Mouse (Mus musculus) fat pad, adult 2 months (tissue): ENCODE data around the gene Prkn.
"Not testable (repeated sequence)": the region's sequence is repeated elsewhere in the genome, so short reads cannot be mapped to it uniquely, and the experiment has no call there.

ENCODE experiments used
- DNase-seq: peaks from one replicate; pipeline ENCODE4 v3.0.0-alpha.2; 2011; ENCODE audit warnings: low read depth, low spot score; ENCODE audit errors: extremely low read depth

Gene Prkn

GRCm38 (mm10) chr17:11960492-11960891 is 1120.3 kb downstream of the Prkn start:
- DNase-seq: no peak

DNA sequence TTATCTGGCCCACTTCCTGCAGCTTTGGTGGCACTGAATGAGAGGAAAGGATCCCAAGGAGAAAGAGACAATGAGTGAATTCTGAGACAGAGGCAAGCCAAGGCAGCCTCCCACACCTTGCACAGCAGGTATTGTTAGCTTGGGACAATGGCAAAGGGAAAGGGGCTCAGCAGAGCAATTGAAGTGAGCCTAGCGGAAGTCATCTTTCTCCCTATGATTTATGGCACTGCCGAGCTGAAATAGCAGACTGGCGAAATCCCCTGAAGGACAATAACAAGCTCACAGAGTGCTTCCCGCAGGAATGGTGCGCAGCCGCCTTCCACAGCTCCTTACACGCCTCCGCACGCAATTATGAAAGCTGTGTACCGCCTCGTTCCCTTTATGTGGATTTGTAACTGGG is 1122.6 kb downstream of the Prkn start:
- DNase-seq: peak; percentile 81

- no peak for DNase-seq
These were observed 1130.0 kb downstream of the Prkn start for GRCm38 (mm10) chr17:11970160-11970559.

GRCm38 (mm10) chr17:11972550-11972949 is 1132.4 kb downstream of the Prkn start:
- no peak for DNase-seq

DNA sequence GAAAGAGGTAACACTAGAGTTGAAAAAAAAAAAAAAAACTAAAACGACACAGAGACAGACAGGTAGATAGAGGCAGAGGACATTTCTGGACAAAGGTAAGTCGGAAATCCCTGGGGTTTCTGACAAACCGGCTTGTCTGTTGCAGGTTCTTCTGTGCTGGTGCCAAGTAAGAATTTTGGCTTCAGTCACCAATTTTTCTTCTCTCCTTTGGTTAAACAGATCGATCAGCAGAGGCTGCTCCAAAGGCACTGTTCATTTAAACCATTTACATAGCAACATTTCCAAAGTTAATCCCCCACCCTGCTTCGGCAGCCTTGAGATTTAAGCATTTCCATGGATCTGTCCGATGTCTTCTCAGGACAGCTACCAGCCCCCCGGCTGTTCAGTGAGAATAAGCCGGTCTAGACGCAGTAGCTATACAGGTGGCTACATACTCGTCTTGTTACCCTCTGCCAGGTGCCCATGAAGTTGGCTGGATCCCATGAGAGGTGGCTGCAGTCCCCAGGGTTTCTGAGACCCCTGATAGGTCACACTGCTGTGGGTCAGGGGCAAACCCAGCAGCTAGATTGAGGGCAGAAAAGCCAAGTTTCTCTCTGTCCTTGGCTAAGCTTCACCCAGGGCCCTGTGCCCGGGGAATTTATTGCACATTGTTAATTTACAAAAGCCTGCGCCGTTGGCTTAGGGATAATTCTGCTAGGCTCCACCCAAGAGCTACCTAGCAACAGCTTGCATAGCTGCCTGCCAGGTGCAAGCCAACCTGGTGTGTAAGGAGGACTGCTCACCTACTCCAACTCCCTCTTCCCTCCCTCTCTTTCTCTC is 1133.0 kb downstream of the Prkn start:
- no peak for DNase-seq

DNA sequence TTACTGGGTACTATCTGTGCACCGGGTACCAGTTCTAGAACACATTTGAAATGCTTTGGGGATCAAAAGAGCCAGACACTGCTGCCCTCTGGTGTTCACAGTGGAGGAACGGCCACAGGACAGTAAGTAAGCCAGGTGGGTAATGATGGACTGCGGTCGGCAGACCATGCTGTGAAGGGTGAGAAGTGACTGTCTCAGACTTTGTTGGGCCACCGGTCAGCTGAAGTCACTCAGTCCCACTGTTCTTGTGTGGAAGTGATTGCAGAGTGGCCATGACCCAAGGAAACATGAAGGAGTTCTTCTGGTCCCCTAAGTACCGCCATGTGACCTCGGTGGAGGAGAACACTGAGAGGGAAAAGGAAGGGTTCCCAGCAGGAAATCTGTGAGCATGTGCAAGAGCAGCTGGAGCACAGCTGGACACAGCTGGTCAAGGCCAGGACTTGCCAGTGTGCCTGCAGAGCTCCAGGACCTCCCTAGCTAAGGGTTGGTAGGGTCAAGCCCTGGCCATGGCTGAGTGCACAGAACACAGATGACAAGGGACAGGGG is 1135.0 kb downstream of the Prkn start:
- DNase-seq: no peak

DNA sequence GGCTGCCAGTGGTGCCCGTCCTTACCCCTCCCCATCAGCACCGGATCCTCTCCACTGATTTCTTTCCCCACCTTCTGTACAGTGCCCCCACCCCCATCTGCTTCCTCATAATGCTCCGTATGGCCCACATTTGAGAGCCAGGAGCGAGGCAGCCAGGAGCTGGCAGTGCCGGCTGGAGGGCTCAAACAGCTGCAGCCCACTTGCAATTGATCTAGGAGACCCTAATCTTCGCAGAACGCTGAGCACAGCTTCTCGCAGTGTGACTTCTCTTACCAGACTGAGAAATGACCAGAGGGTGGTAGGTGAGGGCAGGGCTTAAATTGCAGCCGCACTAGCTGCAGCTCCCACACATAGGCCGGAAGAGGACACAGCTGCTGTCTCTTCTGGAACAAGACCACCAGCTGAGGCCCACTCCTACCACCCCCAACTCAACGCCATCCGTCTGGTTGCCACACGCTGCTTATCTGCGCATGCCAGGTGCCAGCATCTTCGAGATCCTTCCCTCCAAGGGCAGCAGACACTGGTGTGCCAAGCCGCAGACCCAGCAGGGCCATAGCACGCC is 1138.2 kb downstream of the Prkn start:
- no peak for DNase-seq

- no peak for DNase-seq
These were observed 1141.5 kb downstream of the Prkn start for GRCm38 (mm10) chr17:11981666-11982065.

DNA sequence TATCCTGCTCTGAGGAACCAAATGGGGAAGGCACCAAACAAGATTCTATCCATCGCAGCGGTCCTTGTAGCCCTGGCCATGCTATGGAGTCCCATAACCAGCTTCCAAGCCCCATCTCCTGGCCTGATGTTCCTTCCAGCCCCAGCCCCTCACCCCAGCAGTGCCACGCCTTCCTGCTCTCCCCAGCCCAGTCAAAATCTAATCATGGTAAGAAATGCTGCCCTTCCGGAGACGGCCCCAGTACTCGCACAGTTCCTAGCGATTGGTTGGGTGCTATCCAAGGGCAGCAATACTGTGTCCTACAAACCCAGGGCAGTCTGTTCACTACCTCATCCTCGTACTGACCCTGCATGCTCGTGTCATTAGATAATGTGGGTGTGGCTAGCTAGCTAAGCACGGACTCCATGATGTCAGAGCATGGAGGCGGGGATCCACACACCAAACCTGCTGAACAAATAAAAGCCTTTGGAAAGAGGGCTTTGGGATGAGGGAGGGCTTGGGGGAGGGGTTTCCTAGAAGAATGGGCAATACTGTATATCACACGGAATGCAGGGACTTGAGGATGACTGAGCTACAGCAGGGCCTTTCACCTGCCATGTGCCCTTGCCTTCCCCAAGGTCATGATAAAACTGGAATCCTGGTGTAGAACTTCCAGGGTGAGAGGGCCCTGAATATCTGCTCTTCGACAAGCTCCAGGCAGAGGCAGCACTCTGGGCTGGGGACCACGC is 1148.1 kb downstream of the Prkn start:
- DNase-seq: no peak

DNA sequence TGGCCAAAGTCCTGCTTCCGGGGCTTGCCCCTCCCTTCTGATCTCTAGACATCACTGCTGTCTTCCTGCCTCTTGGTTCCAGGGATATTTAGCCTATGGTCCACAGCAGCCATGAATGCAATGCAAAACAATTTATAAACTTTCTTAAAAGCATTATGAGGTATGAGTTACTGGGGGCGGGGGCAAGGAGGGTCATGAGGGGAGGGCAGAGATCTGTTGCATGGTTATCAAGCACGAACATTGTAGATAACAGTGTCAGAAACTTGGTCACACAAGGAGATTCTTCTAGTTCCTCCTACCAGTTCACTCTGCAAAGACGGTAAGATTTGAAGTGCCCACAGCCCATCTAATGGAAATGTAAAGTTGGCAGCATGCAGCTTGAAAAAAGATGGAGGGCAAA is 1149.1 kb downstream of the Prkn start:
- no peak for DNase-seq

- no peak for DNase-seq
These were observed 1150.4 kb downstream of the Prkn start for GRCm38 (mm10) chr17:11990386-11991087.

- DNase-seq: no peak
These were observed 1153.1 kb downstream of the Prkn start for GRCm38 (mm10) chr17:11993249-11993648.

DNA sequence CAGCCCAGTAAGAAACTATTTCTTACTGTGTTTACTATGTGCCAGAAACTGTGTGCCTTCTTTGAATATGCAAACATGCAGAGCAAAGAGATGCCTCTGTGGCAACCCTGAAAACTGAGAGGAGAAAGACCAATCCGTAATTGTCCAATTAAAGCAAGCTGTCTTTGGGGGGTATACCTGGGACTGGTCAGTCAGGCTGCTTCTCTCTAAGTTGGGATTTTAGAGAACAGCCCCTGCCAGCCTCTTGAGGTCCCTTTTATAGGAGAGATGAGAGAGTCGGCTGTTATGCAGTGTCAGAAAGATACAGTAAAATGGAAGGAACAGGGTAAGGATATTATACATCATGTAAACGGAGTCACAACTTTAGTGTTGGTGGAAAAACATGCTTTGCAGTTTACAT is 1154.1 kb downstream of the Prkn start:
- no peak for DNase-seq

DNA sequence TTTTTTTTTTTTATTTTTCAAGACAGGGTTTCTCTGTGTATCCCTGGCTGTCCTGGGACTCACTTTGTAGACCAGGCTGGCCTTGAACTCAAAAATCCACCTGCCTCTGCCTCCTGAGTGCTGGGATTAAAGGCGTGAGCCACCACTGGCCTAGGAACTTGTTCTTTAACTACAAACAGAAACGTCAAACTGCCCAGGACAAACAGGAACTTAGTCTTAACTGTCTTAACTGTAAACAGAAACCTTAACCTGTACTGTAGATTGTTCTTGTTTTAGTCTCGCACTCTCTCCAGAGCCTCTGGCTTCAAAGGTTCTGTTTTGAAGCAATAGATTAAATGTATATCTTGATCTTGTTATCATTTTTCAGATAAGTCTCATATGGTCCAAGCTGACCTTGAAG is 1154.6 kb downstream of the Prkn start:
- DNase-seq: not testable (repeated sequence)

DNA sequence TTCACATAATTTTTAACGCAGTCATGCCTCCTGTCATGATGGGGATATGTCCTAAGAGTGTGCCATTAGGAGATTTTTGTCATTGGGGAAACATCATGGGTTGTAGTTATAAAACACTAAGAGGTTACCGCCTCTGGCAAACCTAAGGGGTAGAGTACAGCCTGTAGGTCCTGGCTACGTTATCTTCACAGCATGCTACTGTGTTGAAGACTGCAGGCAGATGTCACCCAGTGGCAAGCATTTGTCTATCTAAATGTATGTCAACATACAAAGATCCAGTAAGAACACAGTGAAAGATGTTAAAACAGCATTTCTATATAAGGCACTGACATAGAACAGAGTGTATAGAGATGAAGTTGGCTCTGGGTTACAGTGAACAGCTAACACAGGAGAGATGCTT is 1155.3 kb downstream of the Prkn start:
- DNase-seq: no peak

DNA sequence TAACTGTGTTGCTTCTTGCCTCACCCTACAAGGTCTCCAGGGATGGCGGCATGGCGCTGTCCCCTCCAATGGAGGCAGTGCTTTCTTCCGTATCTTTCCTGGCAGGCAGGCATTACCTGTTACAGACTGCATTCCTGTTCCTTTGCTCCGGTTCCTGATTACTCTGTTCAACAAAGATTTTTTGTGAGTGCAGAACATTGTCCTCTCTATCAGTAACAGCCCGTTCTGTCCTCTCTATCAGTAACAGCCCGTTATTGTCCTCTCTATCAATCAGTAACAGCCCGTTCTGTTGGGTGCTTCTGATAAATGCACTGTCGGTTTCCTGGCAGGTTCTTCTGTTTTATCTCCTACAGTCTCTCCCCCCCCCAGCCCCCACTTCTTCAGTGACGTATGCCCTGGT is 1156.1 kb downstream of the Prkn start:
- DNase-seq: no peak

GRCm38 (mm10) chr17:12000285-12000684 is 1160.1 kb downstream of the Prkn start:
- no peak for DNase-seq

GRCm38 (mm10) chr17:12021326-12021725 is 1181.1 kb downstream of the Prkn start:
- no peak for DNase-seq

DNA sequence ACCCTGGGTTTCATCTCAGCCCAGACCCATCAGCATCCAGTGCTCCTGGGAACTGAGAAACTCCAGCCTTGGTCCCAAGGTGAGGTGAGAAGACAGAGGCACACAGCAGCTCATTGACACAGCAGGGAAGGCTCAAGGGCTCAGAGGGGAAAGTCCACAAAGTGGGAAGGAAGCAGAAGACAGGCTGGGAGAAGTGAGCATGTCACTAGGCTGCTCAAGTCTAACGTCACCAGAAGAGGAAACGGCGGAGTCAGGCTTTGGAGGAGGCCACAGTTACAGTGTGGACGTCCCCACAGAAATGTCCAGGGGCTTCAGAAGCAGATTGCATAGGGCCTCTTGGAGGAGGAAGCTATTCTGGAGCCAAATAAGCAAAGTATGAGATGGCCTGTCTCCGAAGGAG is 1189.2 kb downstream of the Prkn start:
- DNase-seq: no peak

DNA sequence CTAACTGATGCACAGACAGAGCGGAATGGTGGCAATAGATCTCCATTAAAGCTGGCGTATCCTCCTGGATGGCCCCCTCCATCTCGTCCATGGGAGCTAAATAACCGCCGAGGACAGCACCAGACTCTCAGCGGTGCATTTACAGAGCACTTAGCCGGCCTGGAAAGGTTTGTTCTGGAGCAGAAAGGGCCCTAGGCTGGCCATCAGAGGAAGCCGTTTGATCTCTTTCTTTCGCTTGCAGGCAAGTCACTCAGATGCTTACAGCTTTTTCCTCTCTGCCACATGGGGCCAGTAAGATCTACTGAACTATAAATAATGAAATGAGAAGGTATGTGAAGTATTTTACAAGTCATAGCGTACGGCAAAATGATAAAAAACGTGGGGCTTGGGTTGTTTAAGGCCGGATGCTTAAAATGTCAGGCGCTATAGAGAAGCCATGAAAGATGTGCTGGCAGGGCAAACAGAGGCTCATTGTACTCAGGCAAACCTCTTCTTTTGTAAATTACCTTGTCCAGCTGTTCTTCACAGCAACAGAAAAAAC is 1189.8 kb downstream of the Prkn start:
- no peak for DNase-seq
